Mouse (Mus musculus) liver, postnatal 0 days (tissue): ENCODE measurements around the gene Hykk.

Experiments used
- CTCF ChIP-seq: sonication (generic); IDR thresholded peaks from 2 replicates; pipeline ENCODE4 v1.5.1; 2016; ENCODE audit warnings: antibody characterized with exemption, low read depth
- EP300 ChIP-seq: IDR thresholded peaks from 2 replicates; pipeline ENCODE4 v1.6.1; 2016; ENCODE audit warnings: antibody characterized with exemption, low read depth, mild to moderate bottlenecking

DNA sequence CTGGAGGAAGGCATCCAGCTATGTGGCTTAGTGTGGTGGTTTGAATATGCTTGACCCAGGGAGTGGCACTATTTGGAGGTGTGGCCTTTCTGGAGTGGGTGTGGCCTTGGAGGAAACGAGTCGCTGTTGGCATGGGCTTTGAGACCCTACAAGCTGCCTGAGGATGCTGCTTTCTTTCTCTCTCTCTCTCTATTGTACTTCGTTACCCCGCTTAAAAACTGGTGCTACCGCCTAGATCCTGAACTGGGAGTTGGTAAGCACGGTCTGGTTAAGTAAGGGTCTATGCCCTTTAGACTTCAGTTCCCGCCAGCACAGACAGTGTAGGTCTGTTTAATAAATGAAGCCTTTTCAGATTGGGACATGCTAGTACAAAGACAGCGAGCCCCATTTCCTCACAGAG lies 682 bp upstream of the Hykk start:
- TF ChIP-seq CTCF (no peak), EP300 (no peak)
